Mouse (Mus musculus): Measurements from ENCODE around the gene Tbc1d14. TPM values are rescaled to one million over a fixed set of nuclear protein-coding genes. Genes with fewer than 3 reads are reported as not detected.

Tbc1d14 gene
- polyA plus RNA-seq, 1 experiment from 2014 or later, result 118 TPM

DNA sequence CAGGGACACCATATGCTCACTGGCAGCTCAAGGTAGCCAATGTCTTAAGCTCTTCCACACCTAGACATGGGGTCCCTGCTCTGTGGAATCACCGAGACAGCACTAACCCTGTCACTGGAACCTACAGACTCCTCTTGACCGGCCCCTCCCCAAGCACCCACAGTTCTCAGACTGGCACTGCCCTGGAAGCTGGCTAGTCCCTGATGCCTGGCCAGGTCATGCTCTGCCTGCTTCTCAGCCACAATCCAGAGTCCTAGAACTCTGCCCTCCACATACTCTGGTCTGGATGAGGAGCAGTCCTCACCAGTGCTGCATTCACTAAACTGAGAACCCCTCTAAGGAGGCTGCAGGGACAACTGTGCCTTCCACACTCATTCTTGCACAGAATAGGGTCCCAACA is 82.1 kb downstream of the Tbc1d14 start:
- no peak overlapping the region for H3K4me2 ChIP-seq (ENCODE audit: low read length)
- no peaks in the 10 kb centered on the region for H3K27me3 ChIP-seq (replicated peaks; ENCODE audit: control insufficient read depth, insufficient read depth, low read length)
- no peak overlapping the region for H3K27ac ChIP-seq (ENCODE audit: low read length)
- no peaks in the 10 kb centered on the region for H3K4me1 ChIP-seq (replicated peaks; ENCODE audit: control insufficient read depth, insufficient read depth, low read length)
- no peak for ATAC-seq
- H3K9ac ChIP-seq (replicated peaks; ENCODE audit: low read depth, low read length), result no peak overlapping the region
- H3K4me3 ChIP-seq (replicated peaks; ENCODE audit: low read length), result no peak overlapping the region
- peaks cover 21% of the 10 kb centered on the region for H3K36me3 ChIP-seq (ENCODE audit: control insufficient read depth, insufficient read depth)
- 95% methylated on average over 2 of the region's 2 CpGs for WGBS
- H3K9me3 ChIP-seq (ENCODE audit: control insufficient read depth, low read length), result no peaks in the 10 kb centered on the region

DNA sequence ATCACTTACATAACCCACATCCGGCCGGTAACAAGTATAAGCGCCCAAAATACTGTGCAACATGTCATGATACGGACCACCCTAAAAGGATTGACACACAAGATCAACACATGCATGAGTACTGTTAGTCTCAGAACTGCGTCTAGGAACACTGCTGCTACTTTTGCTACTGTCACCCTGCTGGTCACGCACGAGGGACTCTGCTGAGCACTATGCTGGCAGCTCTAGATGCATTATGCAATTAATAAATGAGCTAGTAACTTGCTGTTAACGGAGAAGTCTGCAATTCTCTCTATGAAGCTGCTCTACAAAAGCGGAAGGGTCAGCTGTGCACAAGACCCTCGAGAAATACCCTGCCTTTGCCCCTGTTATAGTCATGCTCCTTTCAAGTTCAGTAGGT is 84.7 kb downstream of the Tbc1d14 start:
- H3K36me3 ChIP-seq (ENCODE audit: control insufficient read depth, insufficient read depth), result peaks cover 29% of the 10 kb centered on the region

DNA sequence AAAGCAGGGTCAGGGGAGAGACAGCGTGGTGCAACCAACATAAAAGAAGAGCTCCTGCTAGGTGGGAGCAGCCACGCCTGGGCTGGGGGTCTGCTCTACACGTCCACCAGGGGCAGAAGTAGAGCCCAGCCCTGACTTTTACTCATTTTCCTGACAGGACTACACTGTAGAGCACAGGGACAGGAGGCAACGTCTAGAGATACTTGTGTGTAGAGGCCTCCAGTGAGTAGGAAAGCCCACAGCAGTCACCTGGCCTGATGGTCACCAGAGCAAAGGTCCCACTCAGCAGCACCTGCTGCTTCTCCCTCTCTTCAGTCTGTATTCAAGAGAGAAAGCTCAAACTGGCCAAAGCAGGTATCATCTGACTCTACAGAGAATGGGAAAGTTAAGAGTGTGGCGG is 87.4 kb downstream of the Tbc1d14 start:
- WGBS, result 73% methylated on average over 5 of the region's 5 CpGs
- H3K27me3 ChIP-seq (replicated peaks; ENCODE audit: control insufficient read depth, insufficient read depth, low read length), result no peaks in the 10 kb centered on the region
- no peak overlapping the region for H3K4me2 ChIP-seq (ENCODE audit: low read length)
- H3K4me1 ChIP-seq (replicated peaks; ENCODE audit: control insufficient read depth, insufficient read depth, low read length), result no peaks in the 10 kb centered on the region
- ATAC-seq, result no peak
- no peaks in the 10 kb centered on the region for H3K9me3 ChIP-seq (ENCODE audit: control insufficient read depth, low read length)
- H3K27ac ChIP-seq (ENCODE audit: low read length), result no peak overlapping the region
- H3K9ac ChIP-seq (replicated peaks; ENCODE audit: low read depth, low read length), result no peak overlapping the region
- H3K36me3 ChIP-seq (ENCODE audit: control insufficient read depth, insufficient read depth), result peaks cover 33% of the 10 kb centered on the region
- no peak overlapping the region for H3K4me3 ChIP-seq (replicated peaks; ENCODE audit: low read length)

More for the DNA sequence above, 84.7 kb downstream of the Tbc1d14 start:
- Histone ChIP-seq H3K4me2 (ENCODE audit: low read length) (no peak overlapping the region), H3K4me1 (replicated peaks; ENCODE audit: control insufficient read depth, insufficient read depth, low read length) (no peaks in the 10 kb centered on the region), H3K9me3 (ENCODE audit: control insufficient read depth, low read length) (no peaks in the 10 kb centered on the region), H3K9ac (replicated peaks; ENCODE audit: low read depth, low read length) (no peak overlapping the region), H3K27ac (ENCODE audit: low read length) (no peak overlapping the region), H3K4me3 (replicated peaks; ENCODE audit: low read length) (no peak overlapping the region), H3K27me3 (replicated peaks; ENCODE audit: control insufficient read depth, insufficient read depth, low read length) (no peaks in the 10 kb centered on the region)
- no peak for ATAC-seq
- WGBS, result 95% methylated on average over 10 of the region's 10 CpGs

DNA sequence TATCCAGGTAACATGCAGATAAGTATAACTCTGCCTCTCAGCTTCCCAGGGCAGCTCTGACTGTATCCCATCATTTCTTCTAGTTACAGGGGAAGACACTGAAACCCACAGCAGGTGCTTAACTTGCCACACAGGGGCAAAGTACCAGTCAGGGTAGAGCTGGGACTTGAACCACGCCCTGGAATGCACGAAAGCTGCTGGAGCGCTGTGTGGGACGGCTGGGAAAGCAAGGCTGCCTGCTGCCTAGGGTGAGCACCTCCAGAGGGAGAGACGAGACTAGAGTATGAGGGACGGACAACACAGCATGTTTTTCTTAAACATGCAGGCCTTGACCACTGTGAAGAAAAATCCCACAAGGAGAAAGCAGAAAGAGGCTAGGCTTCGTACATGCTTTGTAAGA is 87.8 kb downstream of the Tbc1d14 start:
- Histone ChIP-seq H3K36me3 (ENCODE audit: control insufficient read depth, insufficient read depth) (peaks cover 33% of the 10 kb centered on the region), H3K9ac (replicated peaks; ENCODE audit: low read depth, low read length) (no peak overlapping the region)

DNA sequence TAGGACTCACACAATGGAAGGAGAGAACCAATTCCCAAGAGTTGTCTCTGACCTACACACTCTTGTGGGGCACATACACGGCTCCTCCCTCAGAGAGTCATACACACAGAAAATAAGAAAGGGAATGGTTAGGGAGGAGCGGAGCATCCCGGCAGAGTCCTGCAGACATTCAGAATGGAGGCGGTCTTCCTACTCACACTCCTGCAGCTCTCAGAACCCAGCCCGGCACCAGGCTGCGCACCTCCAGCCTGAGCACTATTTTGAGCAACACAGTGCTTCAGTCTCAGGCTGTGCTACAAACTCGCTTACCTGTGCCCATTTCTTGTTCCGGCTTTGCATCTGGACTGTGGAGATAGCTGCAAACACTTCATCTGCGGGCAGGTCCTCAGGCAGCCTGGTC is 98.4 kb downstream of the Tbc1d14 start:
- Histone ChIP-seq H3K9me3 (ENCODE audit: control insufficient read depth, low read length) (no peaks in the 10 kb centered on the region), H3K4me1 (replicated peaks; ENCODE audit: control insufficient read depth, insufficient read depth, low read length) (no peaks in the 10 kb centered on the region), H3K9ac (replicated peaks; ENCODE audit: low read depth, low read length) (no peak overlapping the region), H3K36me3 (ENCODE audit: control insufficient read depth, insufficient read depth) (peaks cover 46% of the 10 kb centered on the region), H3K4me3 (replicated peaks; ENCODE audit: low read length) (no peak overlapping the region), H3K27me3 (replicated peaks; ENCODE audit: control insufficient read depth, insufficient read depth, low read length) (no peaks in the 10 kb centered on the region), H3K27ac (ENCODE audit: low read length) (no peak overlapping the region), H3K4me2 (ENCODE audit: low read length) (no peak overlapping the region)
- no peak for ATAC-seq
- 96% methylated on average over 9 of the region's 9 CpGs for WGBS

More for the DNA sequence above, 87.8 kb downstream of the Tbc1d14 start:
- no peak for ATAC-seq
- H3K4me3 ChIP-seq (replicated peaks; ENCODE audit: low read length), result no peak overlapping the region
- H3K4me1 ChIP-seq (replicated peaks; ENCODE audit: control insufficient read depth, insufficient read depth, low read length), result no peaks in the 10 kb centered on the region
- WGBS, result 89% methylated on average over 7 of the region's 7 CpGs
- no peaks in the 10 kb centered on the region for H3K27me3 ChIP-seq (replicated peaks; ENCODE audit: control insufficient read depth, insufficient read depth, low read length)
- H3K27ac ChIP-seq (ENCODE audit: low read length), result no peak overlapping the region
- no peaks in the 10 kb centered on the region for H3K9me3 ChIP-seq (ENCODE audit: control insufficient read depth, low read length)
- no peak overlapping the region for H3K4me2 ChIP-seq (ENCODE audit: low read length)

DNA sequence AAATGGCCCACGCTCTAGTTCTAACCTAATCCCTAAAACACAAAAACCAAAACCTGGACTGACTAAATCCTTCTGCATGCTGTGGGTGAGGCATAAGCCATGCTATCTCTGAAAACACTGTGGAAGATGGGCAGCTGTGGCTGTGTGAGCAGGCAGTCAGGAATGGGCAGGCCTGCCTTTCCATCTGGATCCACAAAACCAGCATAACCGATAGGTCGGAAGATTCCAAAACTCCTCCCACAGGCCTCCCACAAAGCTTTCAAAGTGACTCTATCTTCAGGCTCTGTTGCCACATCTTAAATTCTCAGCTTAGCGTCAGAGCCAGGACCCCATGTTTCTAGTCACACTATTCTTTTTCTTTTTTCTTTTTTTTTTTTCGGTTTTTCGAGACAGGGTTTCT is 99.2 kb downstream of the Tbc1d14 start:
- Histone ChIP-seq H3K36me3 (ENCODE audit: control insufficient read depth, insufficient read depth) (peaks cover 46% of the 10 kb centered on the region), H3K4me1 (replicated peaks; ENCODE audit: control insufficient read depth, insufficient read depth, low read length) (no peaks in the 10 kb centered on the region), H3K4me2 (ENCODE audit: low read length) (no peak overlapping the region), H3K27me3 (replicated peaks; ENCODE audit: control insufficient read depth, insufficient read depth, low read length) (no peaks in the 10 kb centered on the region), H3K27ac (ENCODE audit: low read length) (no peak overlapping the region), H3K9ac (replicated peaks; ENCODE audit: low read depth, low read length) (no peak overlapping the region), H3K4me3 (replicated peaks; ENCODE audit: low read length) (no peak overlapping the region), H3K9me3 (ENCODE audit: control insufficient read depth, low read length) (no peaks in the 10 kb centered on the region)
- 85% methylated on average over 6 of the region's 6 CpGs for WGBS
- no peak for ATAC-seq

DNA sequence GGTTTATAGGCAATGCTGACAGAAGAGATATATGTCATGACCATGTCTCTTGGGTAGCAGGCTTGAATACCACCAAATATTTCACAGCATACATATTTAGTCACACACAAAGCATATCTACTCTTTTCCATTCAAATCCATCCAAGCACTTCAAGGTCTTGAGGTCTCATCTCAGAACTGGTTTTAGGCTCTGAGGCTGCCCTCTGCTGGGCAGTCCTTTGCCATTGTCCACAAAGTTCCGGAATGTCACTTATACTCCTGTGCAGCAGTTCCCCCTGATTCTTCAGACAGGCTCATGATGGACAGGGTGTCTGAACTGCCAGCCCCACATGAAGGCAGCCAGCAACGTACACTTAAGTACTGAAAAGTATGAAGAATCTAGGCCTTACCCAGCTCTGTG is 103.9 kb downstream of the Tbc1d14 start:
- no peak overlapping the region for H3K9ac ChIP-seq (replicated peaks; ENCODE audit: low read depth, low read length)
- H3K4me3 ChIP-seq (replicated peaks; ENCODE audit: low read length), result no peak overlapping the region
- no peaks in the 10 kb centered on the region for H3K9me3 ChIP-seq (ENCODE audit: control insufficient read depth, low read length)
- no peak overlapping the region for H3K4me2 ChIP-seq (ENCODE audit: low read length)
- H3K4me1 ChIP-seq (replicated peaks; ENCODE audit: control insufficient read depth, insufficient read depth, low read length), result peaks cover 7% of the 10 kb centered on the region
- WGBS, result 51% methylated on average over 2 of the region's 2 CpGs
- no peaks in the 10 kb centered on the region for H3K27me3 ChIP-seq (replicated peaks; ENCODE audit: control insufficient read depth, insufficient read depth, low read length)
- H3K27ac ChIP-seq (ENCODE audit: low read length), result no peak overlapping the region
- H3K36me3 ChIP-seq (ENCODE audit: control insufficient read depth, insufficient read depth), result peaks cover 19% of the 10 kb centered on the region
- no peak for ATAC-seq

DNA sequence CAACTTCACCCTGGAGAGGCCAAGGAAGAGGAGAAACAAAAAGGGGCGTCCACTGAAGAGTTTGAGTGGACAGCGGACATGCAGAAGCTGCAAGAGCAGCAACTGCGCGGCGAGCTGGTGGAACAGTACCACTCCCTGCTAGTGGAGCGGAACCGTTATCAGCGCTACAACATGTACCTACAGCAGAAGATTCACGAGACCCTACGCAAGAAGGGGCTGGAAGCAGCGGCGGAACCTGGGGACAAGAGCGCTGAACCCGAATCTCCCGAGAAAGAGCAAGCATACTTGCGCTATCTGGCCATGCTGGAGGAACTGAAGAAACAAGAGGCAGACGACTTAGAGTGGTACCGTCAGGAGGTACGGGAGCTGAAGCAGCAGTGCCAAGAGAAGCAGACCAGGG is 107.8 kb downstream of the Tbc1d14 start:
- Histone ChIP-seq H3K4me3 (replicated peaks; ENCODE audit: low read length) (no peak overlapping the region; the same call in 1 of the 2 replicates), H3K36me3 (ENCODE audit: control insufficient read depth, insufficient read depth) (no peaks in the 10 kb centered on the region), H3K4me2 (ENCODE audit: low read length) (peak overlapping the region; percentile 75), H3K9ac (replicated peaks; ENCODE audit: low read depth, low read length) (no peak overlapping the region), H3K9me3 (ENCODE audit: control insufficient read depth, low read length) (no peaks in the 10 kb centered on the region), H3K4me1 (replicated peaks; ENCODE audit: control insufficient read depth, insufficient read depth, low read length) (peaks cover 30% of the 10 kb centered on the region), H3K27ac (ENCODE audit: low read length) (no peak overlapping the region), H3K27me3 (replicated peaks; ENCODE audit: control insufficient read depth, insufficient read depth, low read length) (no peaks in the 10 kb centered on the region)
- WGBS, result 46% methylated on average over 19 of the region's 19 CpGs
- no peak for ATAC-seq

DNA sequence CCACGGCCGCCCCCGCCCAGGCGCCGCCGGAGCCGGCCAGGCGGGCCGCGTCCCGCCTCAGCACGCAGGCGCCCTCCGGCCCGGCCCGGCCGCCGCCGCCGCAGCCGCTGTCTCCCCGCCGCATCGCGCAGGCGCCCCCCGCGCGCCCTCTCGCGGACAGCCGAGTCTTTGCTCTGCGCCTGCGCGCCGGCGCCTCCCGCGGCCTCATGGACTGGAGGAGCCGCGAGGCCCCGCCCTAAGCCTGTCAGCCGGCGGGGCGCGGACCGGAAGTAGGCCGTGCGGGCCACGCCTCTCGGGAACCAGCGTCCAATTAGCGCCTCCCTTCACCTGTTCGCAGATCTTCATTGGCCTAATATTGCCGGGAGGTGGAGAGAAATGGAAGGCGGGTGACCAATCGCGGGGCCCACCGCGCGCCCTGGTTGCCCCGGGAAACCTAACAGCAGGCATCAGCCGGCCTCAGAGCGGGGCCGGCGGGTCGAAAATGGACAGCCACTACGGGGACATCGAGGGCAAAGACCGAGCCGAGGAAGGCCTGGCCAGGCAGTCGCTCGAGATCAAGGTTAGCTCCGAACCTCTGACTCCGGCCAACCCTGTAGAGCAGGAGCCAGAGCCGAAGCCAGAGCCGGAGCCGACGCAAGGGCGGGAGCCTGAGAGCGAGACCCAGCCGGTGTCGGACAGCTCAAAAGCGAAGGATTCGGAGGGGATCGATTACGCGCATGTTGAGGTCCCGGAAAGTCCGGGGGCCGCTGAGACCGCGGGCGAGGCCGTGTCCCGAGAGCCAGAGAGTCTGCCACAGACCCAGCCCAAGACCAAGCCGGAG is 108.7 kb downstream of the Tbc1d14 start, which contains the start of the genes Tada2b and Ccdc96:
Gene Tada2b, minus strand, starts transcription at position 115 of the 820 bp plus-strand sequence.
Gene Ccdc96, plus strand, starts transcription at position 418 of the 820 bp plus-strand sequence.
- peak; percentile 99 for ATAC-seq
- H3K27ac ChIP-seq (ENCODE audit: low read length), result peak within 1 kb of the TSS; percentile 72
- H3K4me3 ChIP-seq (replicated peaks; ENCODE audit: low read length), result peak within 1 kb of the TSS; percentile 98
- H3K36me3 ChIP-seq (ENCODE audit: control insufficient read depth, insufficient read depth), result no peaks in the 10 kb centered on the region
- H3K4me1 ChIP-seq (replicated peaks; ENCODE audit: control insufficient read depth, insufficient read depth, low read length), result peaks cover 32% of the 10 kb centered on the region
- H3K9me3 ChIP-seq (ENCODE audit: control insufficient read depth, low read length), result no peaks in the 10 kb centered on the region
- no peaks in the 10 kb centered on the region for H3K27me3 ChIP-seq (replicated peaks; ENCODE audit: control insufficient read depth, insufficient read depth, low read length)
- H3K4me2 ChIP-seq (ENCODE audit: low read length), result peak within 1 kb of the TSS; percentile 75
- peak within 1 kb of the TSS; percentile 94 for H3K9ac ChIP-seq (replicated peaks; ENCODE audit: low read depth, low read length)
- under 1% methylated on average over 94 of the region's 97 CpGs for WGBS

All from forebrain, embryonic 16.5 days (tissue).